Mouse (Mus musculus) kidney, postnatal 10 days (tissue): ENCODE measurements at regions not wholly inside any gene's neighbourhood (a gene's known extent, or its start where the extent isn't known, plus 50 kb on each side); places are given as distances from the start of the nearest gene placed in this dataset.

Experiments used
- DNase-seq: peaks from one replicate; pipeline ENCODE4 v3.0.0; 2021; ENCODE audit warnings: mixed read lengths

GRCm38 (mm10) chr1:177569572-177569971 lies 127.4 kb downstream of the Zbtb18 start:
- no peak for DNase-seq

GRCm38 (mm10) chr1:177573017-177573725 lies 131.0 kb downstream of the Zbtb18 start:
- DNase-seq, result no peak

GRCm38 (mm10) chr1:177573781-177574180 lies 131.6 kb downstream of the Zbtb18 start:
- no peak for DNase-seq

- DNase-seq, result no peak
Measured at GRCm38 (mm10) chr1:177574312-177574711, 132.2 kb downstream of the Zbtb18 start.

- DNase-seq, result no peak
Measured at GRCm38 (mm10) chr1:177584302-177584886, 142.2 kb downstream of the Zbtb18 start.

GRCm38 (mm10) chr1:177585320-177585719 lies 143.2 kb downstream of the Zbtb18 start:
- no peak for DNase-seq

GRCm38 (mm10) chr1:177589034-177589433 lies 140.6 kb upstream of the 1700016C15Rik start:
- DNase-seq, result peak; percentile 39

GRCm38 (mm10) chr1:177589656-177590055 lies 140.0 kb upstream of the 1700016C15Rik start:
- no peak for DNase-seq

GRCm38 (mm10) chr1:177591742-177592141 lies 137.9 kb upstream of the 1700016C15Rik start:
- DNase-seq, result no peak

GRCm38 (mm10) chr1:177592337-177592736 lies 137.3 kb upstream of the 1700016C15Rik start:
- no peak for DNase-seq

GRCm38 (mm10) chr1:177594341-177594740 lies 135.3 kb upstream of the 1700016C15Rik start:
- no peak for DNase-seq

- no peak for DNase-seq
Measured at GRCm38 (mm10) chr1:177595326-177595914, 134.2 kb upstream of the 1700016C15Rik start.

- no peak for DNase-seq
Measured at GRCm38 (mm10) chr1:177597036-177597435, 132.6 kb upstream of the 1700016C15Rik start.

- no peak for DNase-seq
Measured at GRCm38 (mm10) chr1:177605353-177605969, 124.2 kb upstream of the 1700016C15Rik start.

GRCm38 (mm10) chr1:177607565-177607964 lies 122.0 kb upstream of the 1700016C15Rik start:
- no peak for DNase-seq

- no peak for DNase-seq
Measured at GRCm38 (mm10) chr1:177608551-177609020, 121.0 kb upstream of the 1700016C15Rik start.

- DNase-seq, result no peak
Measured at GRCm38 (mm10) chr1:177609226-177609625, 120.4 kb upstream of the 1700016C15Rik start.

- no peak for DNase-seq
Measured at GRCm38 (mm10) chr1:177609683-177610082, 119.9 kb upstream of the 1700016C15Rik start.

GRCm38 (mm10) chr1:177610156-177610555 lies 119.5 kb upstream of the 1700016C15Rik start:
- DNase-seq, result no peak

GRCm38 (mm10) chr1:177612546-177612945 lies 117.1 kb upstream of the 1700016C15Rik start:
- no peak for DNase-seq

- DNase-seq, result no peak
Measured at GRCm38 (mm10) chr1:177615609-177616008, 114.0 kb upstream of the 1700016C15Rik start.

GRCm38 (mm10) chr1:177616335-177617239 lies 113.0 kb upstream of the 1700016C15Rik start:
- DNase-seq, result no peak
